Mouse (Mus musculus) telencephalon, adult 2 months (tissue): ENCODE data around the gene Abcd3.
"Not testable (repeated sequence)": the region's sequence is repeated elsewhere in the genome, so short reads cannot be mapped to it uniquely, and the experiment has no call there.

Experiments used
- DNase-seq: peaks from one replicate; pipeline ENCODE4 v3.0.0-alpha.2; 2011; ENCODE audit warnings: low read depth, low spot score

Gene Abcd3

DNA sequence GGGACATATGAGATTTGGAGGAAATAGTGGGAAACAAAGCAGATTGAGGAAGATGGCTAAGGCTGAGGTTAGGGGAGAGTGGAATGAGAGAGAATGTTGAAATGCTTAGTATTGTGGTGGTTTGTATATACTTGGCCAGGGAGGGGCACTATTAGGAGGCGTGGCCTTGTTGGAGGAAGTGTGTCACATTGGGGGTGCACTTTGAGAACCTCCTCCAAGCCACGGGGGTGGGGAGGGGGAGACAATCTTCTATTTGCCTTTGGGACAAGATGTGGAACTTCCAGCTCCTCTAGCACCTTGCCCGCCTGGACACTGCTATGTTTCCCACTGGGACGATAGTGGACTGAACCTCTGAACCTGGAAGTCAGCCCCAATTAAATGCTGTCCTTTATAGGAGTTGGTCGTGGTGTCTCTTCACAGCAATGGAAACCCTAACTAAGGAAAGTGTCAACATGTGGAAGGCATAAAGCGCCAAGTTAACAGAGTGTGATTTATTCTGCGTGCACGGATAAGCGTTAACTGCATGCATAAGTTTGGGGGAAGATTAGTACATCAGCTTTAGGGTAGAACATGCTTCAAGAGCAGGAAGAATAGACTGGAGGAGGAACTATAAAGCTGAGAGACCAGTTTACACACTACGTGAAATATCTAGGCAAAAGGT lies 3.8 kb upstream of the Abcd3 start:
- DNase-seq, result no peak

- DNase-seq, result no peak
These were observed 590 bp upstream of the Abcd3 start for GRCm38 (mm10) chr3:121815549-121816235.

DNA sequence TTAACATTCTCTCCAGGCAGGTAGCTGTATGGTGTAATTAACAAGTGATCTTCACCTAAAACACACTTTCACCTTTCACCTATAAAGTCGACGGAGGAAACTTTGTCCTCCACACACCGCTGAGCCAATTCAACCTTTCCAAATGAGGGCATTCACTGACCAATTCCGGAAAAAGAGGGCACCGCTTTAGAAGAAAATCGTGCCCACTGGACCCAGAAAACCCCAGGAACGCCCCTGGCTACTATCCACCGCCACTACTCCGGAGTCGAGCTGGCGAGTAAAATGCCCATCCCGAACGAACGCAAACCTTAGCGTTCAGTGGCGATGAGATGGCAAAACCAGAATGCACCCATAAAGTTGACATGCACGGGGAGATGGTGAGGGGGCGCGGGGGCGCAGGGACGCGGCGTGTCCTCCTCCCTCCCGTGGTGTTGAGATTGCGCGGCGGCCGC lies 663 bp downstream of the Abcd3 start:
- DNase-seq, result no peak

DNA sequence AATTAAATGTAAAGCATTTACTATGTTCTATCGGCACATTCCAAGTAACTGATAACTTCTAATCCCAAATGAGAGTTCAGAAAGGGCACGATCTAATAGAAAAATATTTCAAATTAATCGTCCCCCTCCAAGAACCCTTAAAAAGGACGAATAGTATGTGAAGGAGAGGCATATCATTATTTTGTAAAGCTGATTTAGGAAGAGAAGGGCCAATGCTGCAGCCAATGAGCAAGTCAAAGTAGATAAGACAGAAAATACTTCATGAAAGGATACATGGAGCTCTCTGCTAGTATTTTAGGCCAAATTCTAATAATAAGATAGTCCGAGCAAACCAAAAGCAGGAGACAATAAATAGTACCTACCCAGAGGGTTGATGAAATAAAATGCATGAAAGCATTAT lies 1.3 kb downstream of the Abcd3 start:
- no peak for DNase-seq

DNA sequence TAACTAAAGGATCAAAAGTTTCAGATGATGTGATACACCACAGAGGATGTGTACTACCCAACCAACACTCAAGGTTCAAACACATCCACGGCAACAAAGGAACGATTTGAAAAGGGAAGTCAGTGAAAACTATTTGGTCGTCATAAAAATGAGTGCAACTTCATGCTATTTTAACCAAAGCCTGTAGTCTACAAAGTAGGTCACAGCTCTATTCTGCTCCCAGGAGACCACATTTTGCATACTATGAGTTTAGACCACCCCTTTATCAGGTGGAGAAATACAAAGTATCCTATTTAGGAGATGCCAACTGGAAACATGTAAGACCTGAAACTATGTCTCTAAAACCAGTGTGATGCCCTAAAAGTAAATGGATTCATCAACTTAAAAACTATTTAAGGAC lies 6.9 kb downstream of the Abcd3 start:
- DNase-seq, result no peak

DNA sequence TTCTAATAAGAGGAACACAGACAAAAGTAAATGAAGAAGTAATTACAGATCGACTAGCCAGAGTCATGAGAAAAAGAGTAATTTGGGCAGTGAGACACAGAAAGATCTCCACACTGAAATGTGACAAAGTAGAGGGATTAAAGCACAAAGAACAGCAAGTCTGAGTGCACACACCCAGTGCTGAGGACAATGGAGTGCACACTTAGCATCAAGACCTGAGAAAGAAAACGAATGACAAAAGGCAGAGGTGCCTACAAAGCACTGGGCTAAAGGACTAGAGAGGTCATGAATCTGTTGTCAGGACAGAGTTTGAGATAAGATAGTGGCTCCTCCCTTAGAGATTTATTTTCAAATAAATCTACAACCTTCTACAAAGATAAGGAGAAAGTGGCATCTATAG lies 20.9 kb downstream of the Abcd3 start:
- no peak for DNase-seq

DNA sequence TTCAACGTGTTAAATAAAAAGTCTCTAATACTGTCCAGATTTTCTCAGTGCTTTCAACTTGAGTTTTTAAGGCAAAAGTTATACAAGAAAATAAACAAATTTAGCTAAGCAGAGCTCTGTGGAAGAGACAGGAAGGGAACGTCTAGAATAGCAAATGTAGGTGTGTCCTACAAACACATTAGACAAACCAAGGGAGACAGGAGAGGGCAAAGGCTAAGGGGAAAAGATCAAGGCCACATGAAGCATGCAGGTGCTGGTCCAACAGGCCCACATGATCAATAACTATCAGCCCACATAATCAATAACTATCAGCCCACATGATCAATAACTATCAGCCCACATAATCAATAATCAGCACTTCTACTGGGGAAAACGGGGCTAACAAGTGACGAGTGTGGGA lies 22.9 kb downstream of the Abcd3 start:
- no peak for DNase-seq

- no peak for DNase-seq
These were observed 24.7 kb downstream of the Abcd3 start for GRCm38 (mm10) chr3:121790442-121790841.

- DNase-seq, result no peak
These were observed 25.3 kb downstream of the Abcd3 start for GRCm38 (mm10) chr3:121789790-121790189.

- DNase-seq, result no peak
These were observed 32.1 kb downstream of the Abcd3 start for GRCm38 (mm10) chr3:121783020-121783419.

DNA sequence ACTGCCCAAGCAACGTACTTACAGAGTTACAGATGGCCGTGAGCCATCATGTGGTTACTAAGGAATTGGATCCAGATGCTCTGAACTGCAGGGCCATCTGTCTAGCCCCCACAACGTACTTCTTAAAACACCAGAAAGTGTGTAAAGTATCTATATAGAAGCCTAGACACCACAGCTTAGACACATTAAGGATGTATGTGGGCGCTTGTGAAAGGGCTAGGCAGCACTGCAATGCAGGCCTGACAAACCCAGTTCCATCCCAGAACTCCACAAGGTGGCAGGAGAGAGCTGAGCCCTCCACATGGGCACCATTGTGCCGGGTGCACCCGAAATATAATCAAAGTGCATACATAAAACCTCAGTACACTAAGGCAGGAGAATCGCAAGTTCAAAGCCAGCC lies 37.2 kb downstream of the Abcd3 start:
- DNase-seq, result peak; percentile 89

GRCm38 (mm10) chr3:121773336-121773735 lies 41.8 kb downstream of the Abcd3 start:
- not testable (repeated sequence) for DNase-seq

GRCm38 (mm10) chr3:121768770-121769169 lies 46.3 kb downstream of the Abcd3 start:
- no peak for DNase-seq

GRCm38 (mm10) chr3:121766818-121767217 lies 48.3 kb downstream of the Abcd3 start:
- no peak for DNase-seq

GRCm38 (mm10) chr3:121766048-121766447 lies 49.1 kb downstream of the Abcd3 start:
- DNase-seq, result no peak

- DNase-seq, result no peak
These were observed 52.8 kb downstream of the Abcd3 start for GRCm38 (mm10) chr3:121762056-121762852.

GRCm38 (mm10) chr3:121758373-121758772 lies 56.7 kb downstream of the Abcd3 start:
- DNase-seq, result no peak

DNA sequence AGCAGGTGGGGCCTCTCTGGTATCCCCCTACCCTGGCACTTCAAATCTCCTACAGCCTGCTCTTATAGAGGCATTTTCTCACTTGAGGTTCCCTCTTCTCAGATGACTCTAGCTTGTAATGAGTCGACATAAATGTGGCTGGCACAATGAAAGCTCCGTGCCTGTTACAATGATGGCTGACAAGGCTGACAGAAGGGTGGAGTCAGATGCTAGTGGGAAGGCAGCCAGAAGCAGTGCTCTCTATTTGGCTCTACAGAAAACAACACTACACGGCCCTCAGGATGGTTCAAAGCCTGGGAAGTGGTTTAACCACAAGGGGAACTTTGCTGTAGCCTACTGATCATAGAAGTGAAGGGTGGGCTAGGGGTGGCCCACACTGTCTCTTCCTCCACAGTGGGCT lies 60.0 kb downstream of the Abcd3 start:
- no peak for DNase-seq

GRCm38 (mm10) chr3:121754319-121755090 lies 60.6 kb downstream of the Abcd3 start:
- not testable (repeated sequence) for DNase-seq

GRCm38 (mm10) chr3:121741186-121741848 lies 73.8 kb downstream of the Abcd3 start:
- DNase-seq, result not testable (repeated sequence)
